Mouse (Mus musculus) testis, postnatal 14 days (tissue): Measurements from ENCODE around the gene Lemd2.
"Not testable (repeated sequence)": the region's sequence is repeated elsewhere in the genome, so short reads cannot be mapped to it uniquely, and the experiment has no call there.

ENCODE experiments used
- DNase-seq: peaks from one replicate; pipeline ENCODE4 v3.0.0; 2021; ENCODE audit warnings: low spot score

The Lemd2 gene

GRCm38 (mm10) chr17:27204075-27204909 lies at the start of gene Lemd2:
Lemd2 (minus strand) TSS chr17:27204469.
- DNase-seq: peak; percentile 95

- no peak for DNase-seq
These were observed 46.9 kb upstream of the Lemd2 start for GRCm38 (mm10) chr17:27251150-27251549.

GRCm38 (mm10) chr17:27250461-27250860 lies 46.2 kb upstream of the Lemd2 start:
- DNase-seq: no peak

GRCm38 (mm10) chr17:27249073-27249472 lies 44.8 kb upstream of the Lemd2 start:
- no peak for DNase-seq

- no peak for DNase-seq
These were observed 43.6 kb upstream of the Lemd2 start for GRCm38 (mm10) chr17:27247680-27248386.

- no peak for DNase-seq
These were observed 41.6 kb upstream of the Lemd2 start for GRCm38 (mm10) chr17:27245851-27246381.

GRCm38 (mm10) chr17:27244912-27245311 lies 40.6 kb upstream of the Lemd2 start:
- DNase-seq: no peak

- DNase-seq: peak; percentile 71
These were observed 38.2 kb upstream of the Lemd2 start for GRCm38 (mm10) chr17:27242194-27243189.

- DNase-seq: peak; percentile 86
These were observed 36.5 kb upstream of the Lemd2 start for GRCm38 (mm10) chr17:27240556-27241457.

- no peak for DNase-seq
These were observed 35.7 kb upstream of the Lemd2 start for GRCm38 (mm10) chr17:27239941-27240340.

- DNase-seq: no peak
These were observed 34.4 kb upstream of the Lemd2 start for GRCm38 (mm10) chr17:27238637-27239036.

GRCm38 (mm10) chr17:27237731-27238130 lies 33.5 kb upstream of the Lemd2 start:
- DNase-seq: no peak

- no peak for DNase-seq
These were observed 29.0 kb upstream of the Lemd2 start for GRCm38 (mm10) chr17:27233298-27233697.

- no peak for DNase-seq
These were observed 27.9 kb upstream of the Lemd2 start for GRCm38 (mm10) chr17:27232176-27232575.

GRCm38 (mm10) chr17:27231586-27231985 lies 27.3 kb upstream of the Lemd2 start:
- not testable (repeated sequence) for DNase-seq

GRCm38 (mm10) chr17:27231146-27231503 lies 26.9 kb upstream of the Lemd2 start:
- DNase-seq: no peak

- DNase-seq: no peak
These were observed 26.3 kb upstream of the Lemd2 start for GRCm38 (mm10) chr17:27230455-27231145.

- DNase-seq: no peak
These were observed 25.6 kb upstream of the Lemd2 start for GRCm38 (mm10) chr17:27229710-27230454.

GRCm38 (mm10) chr17:27228216-27228915 lies 24.1 kb upstream of the Lemd2 start:
- peak; percentile 67 for DNase-seq
